Mouse (Mus musculus): ENCODE measurements around the gene 1700037H04Rik.
"Not testable (repeated sequence)": the region's sequence is repeated elsewhere in the genome, so short reads cannot be mapped to it uniquely, and the experiment has no call there.

Gene 1700037H04Rik

DNA sequence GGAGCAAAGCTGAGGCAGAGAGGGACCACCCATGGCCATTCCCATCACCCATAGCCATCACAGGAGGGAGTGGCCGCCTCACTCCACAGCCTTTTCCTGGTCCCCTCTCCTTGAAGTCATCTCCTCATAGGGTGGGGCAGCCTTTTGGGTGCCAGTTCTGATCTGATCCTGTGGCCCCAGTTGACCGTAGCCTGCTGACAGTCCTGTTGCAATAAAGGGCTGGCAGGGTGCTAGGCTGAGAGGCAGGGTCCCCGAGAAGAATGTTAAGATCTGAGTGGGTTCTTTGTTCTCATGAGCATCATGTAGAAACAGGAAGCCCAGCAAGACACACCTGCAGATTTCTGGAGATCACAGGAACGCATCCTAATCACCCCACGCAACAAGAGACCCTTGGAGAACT is 31.7 kb downstream of the 1700037H04Rik start:
- DNase-seq (ENCODE audit: low spot score), result no peak

DNA sequence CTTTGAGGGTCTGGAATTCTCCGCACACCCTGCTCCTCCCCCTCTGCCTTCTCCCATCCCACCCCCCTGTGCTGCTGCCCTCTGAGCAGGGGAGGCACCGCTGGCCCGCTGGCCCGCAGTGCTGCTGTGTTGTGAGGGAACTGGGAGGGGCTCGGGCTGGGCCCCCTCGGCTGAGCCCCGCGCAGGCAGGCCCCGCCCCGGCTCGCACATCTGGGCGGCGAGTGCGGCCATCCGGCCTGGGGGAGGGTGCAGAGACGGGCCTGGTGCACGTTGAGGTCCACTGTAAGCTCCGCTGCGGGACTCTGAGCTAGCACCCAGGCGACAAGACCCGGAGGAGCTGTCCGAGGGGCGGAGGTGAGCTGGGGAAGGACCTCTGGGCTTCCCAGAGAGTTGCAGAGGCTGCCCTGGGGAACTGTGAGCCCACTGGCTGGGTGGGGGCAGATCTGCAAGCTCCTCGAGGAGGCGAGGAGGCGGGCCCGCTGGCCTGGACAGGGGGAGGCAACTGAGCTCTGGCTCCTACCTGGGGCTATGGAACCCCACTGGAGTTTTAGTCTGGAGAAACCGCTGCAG is 32.6 kb downstream of the 1700037H04Rik start, which contains the start of gene Hspa12b:
Gene Hspa12b (plus strand): TSS at position 120 of the 570 bp plus-strand sequence.
- DNase-seq (ENCODE audit: low spot score), result peak; percentile 78

DNA sequence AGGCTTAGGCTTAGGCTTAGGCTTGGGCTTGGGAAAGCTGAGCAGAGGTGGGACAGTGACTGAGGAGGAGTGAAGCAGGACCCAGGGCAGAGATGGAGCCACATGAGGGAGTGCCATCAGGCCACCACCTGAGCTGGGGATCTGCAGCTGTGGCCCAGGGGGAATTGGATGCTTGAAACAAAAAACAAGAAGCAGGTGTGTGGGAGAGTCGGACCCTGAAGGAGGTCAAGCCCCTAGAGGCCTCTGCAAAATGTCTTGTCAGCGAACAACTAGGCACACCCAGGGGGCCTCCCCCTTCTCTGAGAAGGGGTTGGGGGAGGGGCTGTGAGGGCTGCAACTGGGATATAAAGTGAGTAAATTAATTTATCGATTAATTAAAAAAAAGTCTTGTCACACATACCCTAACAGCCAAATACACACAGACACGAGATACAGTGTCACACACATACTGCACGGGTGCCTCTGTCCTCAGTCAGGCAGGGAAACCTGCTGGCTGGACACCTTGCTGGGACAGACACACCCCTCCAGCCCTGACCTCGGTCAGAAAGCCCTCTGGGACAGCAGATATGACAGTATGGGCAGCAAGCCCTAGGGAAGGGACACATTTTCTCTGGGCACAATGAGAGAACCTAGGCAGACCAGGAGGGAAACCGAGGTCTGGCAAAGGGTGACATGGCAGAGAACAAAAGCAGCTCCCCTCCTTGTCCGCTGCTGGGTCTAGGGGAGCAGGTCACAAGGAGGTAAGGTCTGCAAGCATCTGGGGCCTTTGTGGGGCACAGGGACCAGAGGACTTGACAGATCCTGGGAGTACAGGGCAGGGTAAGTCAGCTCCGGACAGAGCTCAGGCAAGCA is 33.7 kb downstream of the 1700037H04Rik start:
- DNase-seq (ENCODE audit: low spot score), result no peak

DNA sequence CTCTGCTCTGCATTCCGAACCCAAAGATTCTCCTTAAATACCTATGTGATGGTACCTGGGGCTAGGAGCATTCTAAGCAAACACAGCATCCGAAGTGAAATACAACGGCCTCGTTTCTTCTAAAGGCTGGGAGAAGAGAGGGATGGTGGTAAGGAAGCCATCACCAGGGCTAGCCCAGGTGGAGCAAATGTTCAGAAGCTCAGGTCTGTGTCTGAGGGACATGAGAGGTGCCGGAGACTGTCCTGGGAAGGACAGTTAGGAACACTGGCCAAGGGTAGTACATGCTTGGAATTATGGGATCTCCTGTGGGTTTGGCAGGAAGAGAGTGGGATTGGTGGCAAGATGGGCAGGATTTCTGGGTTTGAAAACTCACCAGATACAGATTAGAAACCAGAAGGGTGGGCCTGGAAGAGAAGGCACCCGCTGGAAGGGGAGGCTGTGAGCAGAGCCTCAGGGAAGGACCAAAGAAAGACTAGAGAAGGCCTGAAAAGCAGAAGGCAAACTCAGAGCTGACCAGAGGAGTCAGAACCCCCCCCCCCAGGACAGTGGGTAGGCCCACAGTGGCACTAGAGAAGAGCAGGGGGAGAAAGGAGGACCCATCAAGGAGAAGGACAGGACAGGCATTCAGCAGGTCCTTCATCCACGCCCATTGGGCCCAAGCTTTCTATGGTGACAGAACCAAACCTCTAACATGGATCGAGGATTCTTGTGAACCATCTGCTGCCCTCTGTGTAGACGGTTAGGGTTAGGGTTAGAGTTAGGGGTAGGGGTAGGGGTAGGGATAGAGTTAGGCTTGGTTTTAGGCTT is 34.5 kb downstream of the 1700037H04Rik start:
- no peak for DNase-seq (ENCODE audit: low spot score)

DNA sequence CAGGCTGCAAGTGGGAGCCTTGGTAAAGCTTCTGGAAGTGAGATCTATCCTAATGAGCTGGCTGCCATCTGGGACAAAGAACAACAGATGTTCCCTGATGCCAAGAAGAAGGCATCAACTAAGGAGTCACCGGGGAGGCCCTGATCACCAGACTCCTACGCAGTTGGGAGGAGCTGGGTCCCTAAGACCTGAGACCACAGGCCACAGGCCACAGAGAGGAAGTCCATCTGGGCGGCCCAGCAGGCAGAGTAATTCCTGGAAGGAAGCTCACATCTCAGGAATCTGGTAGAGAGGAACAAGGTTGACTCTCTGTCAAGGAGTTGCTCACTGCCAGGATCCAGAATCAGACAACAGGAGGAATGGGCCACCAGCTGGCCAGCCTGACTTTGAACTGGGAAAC is 35.7 kb downstream of the 1700037H04Rik start:
- no peak for DNase-seq (ENCODE audit: low spot score)

DNA sequence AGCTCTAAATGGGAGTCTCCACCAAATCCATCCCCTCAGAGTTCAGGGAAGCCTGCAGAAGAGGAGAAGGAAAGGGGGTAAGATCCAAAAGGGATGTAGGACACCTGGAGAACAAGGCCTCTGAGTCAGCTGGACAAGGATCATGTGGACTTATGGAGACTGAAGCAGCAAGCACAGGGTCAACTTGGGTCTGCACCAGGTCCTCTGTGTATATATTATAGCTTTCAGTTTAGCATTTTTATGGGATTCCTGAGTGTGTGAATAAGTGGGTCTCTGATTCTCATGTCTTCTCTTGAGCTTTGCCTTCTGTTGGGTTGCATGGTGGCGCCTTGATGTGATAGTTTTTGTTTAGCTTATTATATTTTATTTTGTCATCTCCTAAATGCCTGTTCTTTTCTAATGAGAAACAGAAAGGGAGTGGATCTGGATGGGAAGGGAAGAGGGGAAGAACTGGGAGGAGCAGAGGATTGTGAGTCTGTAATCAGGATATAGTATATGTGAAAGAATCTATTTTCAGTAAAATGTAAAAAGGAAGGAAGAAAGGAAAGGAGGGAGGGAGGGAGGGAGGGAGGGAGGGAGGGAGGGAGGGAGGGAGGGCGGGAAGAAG is 40.8 kb downstream of the 1700037H04Rik start:
- no peak for DNase-seq (ENCODE audit: low spot score)

DNA sequence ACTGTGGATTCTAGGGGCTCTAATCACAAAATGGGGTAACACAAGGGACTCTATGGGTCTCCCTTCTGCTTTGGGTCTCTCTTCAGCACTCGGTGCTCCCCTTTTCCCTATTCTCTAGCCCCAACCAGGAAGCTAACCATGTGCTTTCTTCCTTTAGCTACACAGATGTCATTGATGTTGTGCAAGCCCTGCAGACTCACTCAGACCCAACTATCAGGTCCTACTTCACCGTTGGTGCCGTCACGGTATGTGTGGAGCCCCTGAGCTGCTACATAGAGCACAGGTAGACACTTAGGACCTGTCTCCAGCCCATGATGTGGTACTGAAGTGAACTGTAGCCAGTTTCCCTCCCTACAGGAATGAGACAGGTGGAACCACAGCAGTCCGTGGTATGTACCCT is 53.9 kb downstream of the 1700037H04Rik start:
- DNase-seq (ENCODE audit: low spot score), result no peak

DNA sequence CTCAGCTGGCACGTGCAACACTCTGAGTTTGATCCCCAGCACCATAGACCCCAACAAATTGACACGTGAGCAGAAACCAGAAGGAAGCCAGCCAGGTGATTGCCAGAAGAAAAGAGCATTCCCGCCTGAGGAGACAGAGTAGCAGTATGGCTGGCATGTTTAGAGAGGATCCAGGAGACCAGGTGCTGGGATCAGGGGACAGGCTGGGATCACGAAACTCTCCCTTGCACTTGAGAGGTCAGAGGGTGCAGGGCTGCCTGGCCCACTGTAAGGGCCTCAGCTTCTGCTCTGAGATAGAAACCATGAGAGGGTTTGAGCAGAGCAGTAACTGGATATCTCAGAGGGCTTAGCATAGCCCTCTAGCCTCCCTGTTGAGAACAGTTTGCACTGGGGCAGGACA is 54.8 kb downstream of the 1700037H04Rik start:
- not testable (repeated sequence) for DNase-seq (ENCODE audit: low spot score)

DNA sequence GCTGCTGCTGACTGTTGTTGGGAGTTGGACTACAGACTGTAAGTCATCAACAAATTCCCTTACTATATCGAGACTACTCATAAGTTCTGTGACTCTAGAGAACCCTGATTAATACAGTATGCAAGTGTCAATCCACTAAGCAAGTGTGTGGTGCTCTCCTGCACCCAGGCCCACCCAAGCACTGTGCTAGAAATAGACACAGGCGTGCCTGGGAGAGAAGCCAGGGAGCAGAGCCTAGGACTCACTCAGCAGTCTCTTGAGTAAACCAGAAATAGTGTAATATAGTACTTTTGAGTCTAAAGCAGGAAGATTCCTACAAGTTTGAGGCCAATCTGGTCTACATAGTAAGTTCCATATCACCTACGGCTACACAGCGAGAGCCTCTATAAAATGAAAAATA is 55.9 kb downstream of the 1700037H04Rik start:
- DNase-seq (ENCODE audit: low spot score), result no peak

DNA sequence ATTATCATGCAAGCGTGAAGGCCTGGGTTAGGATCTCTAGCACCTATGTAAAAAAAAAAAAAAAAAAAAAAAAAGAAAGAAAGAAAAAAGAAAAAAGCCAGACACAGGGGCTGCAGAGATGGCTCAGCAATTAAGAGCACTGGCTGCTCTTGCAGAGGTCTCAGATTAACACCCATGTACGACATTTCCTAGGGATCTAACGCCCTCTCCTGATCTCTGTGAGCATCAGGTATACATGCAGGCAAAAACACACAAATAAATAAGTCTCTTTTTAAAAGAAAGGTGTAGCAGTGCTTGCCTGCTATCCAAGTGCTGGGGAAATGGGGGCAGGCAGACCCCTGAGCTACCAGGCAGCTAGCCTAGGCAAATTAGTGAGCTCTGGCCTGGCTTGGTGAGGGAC is 58.4 kb downstream of the 1700037H04Rik start:
- no peak for DNase-seq (ENCODE audit: low spot score)

DNA sequence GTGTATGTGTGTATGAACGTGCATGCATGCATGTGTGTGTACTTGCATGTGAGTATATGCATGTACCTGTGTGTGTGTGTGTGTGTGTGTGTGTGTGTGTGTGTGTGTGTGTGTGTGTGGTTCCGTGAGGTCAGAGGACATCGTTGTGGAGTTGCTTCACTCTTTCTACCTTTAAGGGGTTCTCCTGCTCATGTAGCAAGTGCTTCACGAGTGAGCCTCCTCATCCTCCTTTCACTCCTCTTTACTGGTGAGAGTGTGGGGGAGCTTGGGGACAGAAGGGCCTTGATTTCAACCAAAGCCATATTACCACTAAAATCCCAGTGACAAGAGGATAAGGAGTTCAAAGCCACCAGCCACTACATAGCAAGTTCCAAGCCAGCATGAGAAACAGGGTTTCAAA is 62.8 kb downstream of the 1700037H04Rik start:
- DNase-seq (ENCODE audit: low spot score), result no peak

Measured in testis, postnatal 10 days (tissue).